Mouse (Mus musculus): ENCODE results near the gene Stt3b. TPM values are rescaled to one million over a fixed set of nuclear protein-coding genes. Genes with fewer than 3 reads are reported as not detected.
A peak's percentile ranks its signal among the peaks of the same experiment; 100 is the strongest.

The Stt3b gene
- total RNA-seq, 2 experiments from 2014 or later: 56.6 to 61.0 TPM

DNA sequence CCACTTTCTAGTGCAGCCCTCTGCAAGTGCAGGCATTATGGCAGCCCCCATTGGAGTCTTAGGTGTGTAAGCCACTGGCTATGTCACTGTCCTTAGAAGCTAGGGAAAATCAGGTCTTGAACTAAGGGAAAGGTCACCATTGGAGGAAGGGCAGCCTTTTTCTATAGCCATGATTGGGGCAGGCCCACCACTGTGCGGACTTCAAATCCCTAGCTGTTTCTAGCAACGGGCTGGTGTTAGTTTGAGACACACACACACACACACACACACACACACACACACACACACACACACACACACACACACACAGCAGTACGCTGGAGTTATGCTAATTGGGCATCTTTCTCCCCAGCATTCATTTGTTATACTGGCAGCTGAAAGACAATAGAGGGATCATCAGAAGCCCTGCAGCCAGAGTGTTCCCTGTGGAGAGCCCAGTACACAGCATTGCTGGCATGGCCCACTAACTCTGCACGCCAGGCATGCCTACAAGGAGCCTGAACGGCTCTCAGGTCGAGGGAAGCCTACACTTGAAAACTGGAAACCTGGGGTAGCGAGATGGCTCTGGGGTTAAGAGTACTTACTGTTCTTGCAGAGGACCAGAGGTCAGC is 85.4 kb downstream of the Stt3b start:
- intact Hi-C loops (cut with DNase I; ENCODE audit: low total_unique reads): no loop called here

GRCm38 (mm10) chr9:115221265-115221664 is 89.0 kb downstream of the Stt3b start:
- DNase-seq: no peak
- intact Hi-C loops (cut with DNase I; ENCODE audit: low total_unique reads): no loop called here

More for the DNA sequence above, 85.4 kb downstream of the Stt3b start:
- DNase-seq: no peak

GRCm38 (mm10) chr9:115220466-115220865 is 89.8 kb downstream of the Stt3b start:
- peak; percentile 20 for DNase-seq
- intact Hi-C loops (cut with DNase I; ENCODE audit: low total_unique reads): no loop called here

GRCm38 (mm10) chr9:115217984-115218383 is 92.2 kb downstream of the Stt3b start:
- no peak for DNase-seq
- intact Hi-C loops (cut with DNase I; ENCODE audit: low total_unique reads): no loop called here

- DNase-seq: no peak
- intact Hi-C loops (cut with DNase I; ENCODE audit: low total_unique reads): no loop called here
These were observed 94.2 kb downstream of the Stt3b start for GRCm38 (mm10) chr9:115215830-115216701.

- no peak for DNase-seq
- intact Hi-C loops (cut with DNase I; ENCODE audit: low total_unique reads): no loop called here
These were observed 95.3 kb downstream of the Stt3b start for GRCm38 (mm10) chr9:115214572-115215571.

- no peak for DNase-seq
- intact Hi-C loops (cut with DNase I; ENCODE audit: low total_unique reads): no loop called here
These were observed 96.4 kb downstream of the Stt3b start for GRCm38 (mm10) chr9:115213755-115214264.

- intact Hi-C loops (cut with DNase I; ENCODE audit: low total_unique reads): no loop called here
- DNase-seq: no peak
These were observed 99.7 kb downstream of the Stt3b start for GRCm38 (mm10) chr9:115210535-115210934.

GRCm38 (mm10) chr9:115209737-115210136 is 100.5 kb downstream of the Stt3b start:
- DNase-seq: no peak
- intact Hi-C loops (cut with DNase I; ENCODE audit: low total_unique reads): no loop called here

DNA sequence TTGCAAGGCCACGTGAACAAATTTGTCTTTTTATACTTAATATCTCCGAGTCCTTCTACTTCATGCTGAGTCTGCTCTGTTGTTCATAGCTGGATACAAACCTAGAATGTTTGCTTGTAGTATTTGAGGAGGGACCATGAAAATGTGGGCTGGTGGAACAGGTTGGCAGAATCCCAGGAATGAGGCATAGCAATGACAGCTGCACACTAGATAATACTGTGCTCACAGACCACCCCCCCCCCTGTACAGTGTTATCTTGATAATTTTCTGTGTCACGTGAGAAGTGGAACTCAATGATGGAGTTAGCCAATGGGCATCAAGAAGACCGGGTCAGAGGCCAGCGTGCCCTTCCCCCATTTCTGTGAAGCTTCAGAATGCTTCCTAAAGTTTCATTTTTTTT is 104.0 kb downstream of the Stt3b start:
- DNase-seq: no peak
- intact Hi-C loops (cut with DNase I; ENCODE audit: low total_unique reads): no loop called here

- DNase-seq: no peak
- intact Hi-C loops (cut with DNase I; ENCODE audit: low total_unique reads): no loop called here
These were observed 104.7 kb downstream of the Stt3b start for GRCm38 (mm10) chr9:115205491-115205890.

- DNase-seq: no peak
- intact Hi-C loops (cut with DNase I; ENCODE audit: low total_unique reads): no loop called here
These were observed 107.1 kb downstream of the Stt3b start for GRCm38 (mm10) chr9:115203136-115203535.

DNA sequence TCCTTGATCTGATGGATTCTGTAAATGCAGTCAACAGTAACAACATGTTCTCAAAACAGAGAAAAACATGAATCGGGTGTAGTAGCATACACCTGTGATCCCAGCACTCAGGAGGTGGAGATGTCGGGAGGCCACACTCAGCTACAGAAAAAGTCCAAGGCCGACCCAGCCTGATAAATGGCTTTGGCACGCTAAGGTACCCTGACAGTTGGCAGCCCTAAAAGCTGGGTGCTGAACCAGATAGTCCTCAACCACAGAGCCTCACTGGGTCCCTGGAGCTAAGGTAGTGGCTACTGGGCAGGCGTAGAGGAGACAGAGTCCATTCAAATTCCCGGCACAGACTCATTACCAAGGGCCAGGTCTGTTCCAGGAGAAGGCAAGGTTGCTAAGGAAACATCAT is 109.0 kb downstream of the Stt3b start:
- intact Hi-C loops (cut with DNase I; ENCODE audit: low total_unique reads): no loop called here
- DNase-seq: no peak

DNA sequence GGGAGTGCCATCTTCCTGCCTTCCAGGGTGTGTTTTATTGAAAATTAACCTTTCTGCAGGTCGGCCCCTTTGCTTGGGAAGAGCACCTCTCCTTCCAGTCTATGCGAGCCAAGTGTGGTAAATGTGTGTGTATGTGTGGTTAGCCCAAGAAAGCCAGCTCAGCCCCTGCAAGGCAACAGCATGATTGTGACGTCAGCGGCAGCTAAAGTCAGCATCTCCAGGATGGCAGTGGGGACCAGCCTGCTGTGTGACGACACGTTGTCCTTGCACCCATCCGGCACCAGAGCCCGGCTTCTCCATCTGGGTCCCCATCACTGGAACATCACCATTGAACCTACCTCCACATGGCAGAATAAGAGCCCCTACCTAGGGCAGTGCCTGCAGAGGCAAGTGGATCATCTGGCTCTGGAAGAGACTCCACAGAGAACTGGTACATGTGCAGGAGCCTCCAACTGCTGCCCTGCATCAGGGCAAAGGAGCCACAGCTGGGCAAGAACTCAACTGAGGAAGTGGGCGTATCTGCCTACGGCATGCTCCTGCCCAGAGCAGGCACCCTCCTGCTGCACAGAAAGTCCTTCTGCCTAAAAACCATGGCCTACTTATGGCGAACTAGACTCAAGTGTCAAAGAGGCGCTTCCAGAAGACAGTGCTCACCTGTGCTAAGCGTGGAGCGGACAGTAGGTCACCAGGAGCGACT is 109.9 kb downstream of the Stt3b start:
- intact Hi-C loops (cut with DNase I; ENCODE audit: low total_unique reads): no loop called here
- no peak for DNase-seq

DNA sequence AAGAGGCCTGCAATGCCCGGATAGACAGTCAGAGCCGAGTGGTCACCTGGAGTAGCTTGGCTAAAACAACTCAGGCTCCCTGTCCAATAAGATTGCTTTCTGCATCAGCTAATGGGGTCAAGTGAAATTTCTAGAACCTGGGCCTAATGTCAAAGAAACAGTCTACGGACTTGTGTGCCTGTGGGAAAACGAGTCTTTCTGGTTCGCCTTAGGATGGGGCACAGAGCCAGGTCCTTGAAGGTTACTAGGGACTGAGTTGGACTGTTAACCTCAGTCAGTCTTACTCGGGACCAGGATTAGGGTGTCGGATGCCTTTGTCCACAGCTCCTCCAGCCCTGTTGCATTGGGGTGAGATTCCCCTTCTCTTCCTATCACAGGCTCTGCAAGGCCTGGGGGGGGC is 113.1 kb downstream of the Stt3b start:
- intact Hi-C loops (cut with DNase I; ENCODE audit: low total_unique reads): no loop called here
- DNase-seq: no peak

GRCm38 (mm10) chr9:115192890-115193289 is 117.3 kb downstream of the Stt3b start:
- intact Hi-C loops (cut with DNase I; ENCODE audit: low total_unique reads): no loop called here
- DNase-seq: no peak
